Mouse (Mus musculus) heart, adult 2 months (tissue): ENCODE measurements at regions not wholly inside any gene's neighbourhood (a gene's known extent, or its start where the extent isn't known, plus 50 kb on each side); places are given as distances from the start of the nearest gene placed in this dataset.

Experiments
- CTCF ChIP-seq: fragments of 200-600 bp; IDR thresholded peaks from 2 replicates; pipeline ENCODE4 v1.8.1; 2022; ENCODE audit warnings: antibody characterized with exemption, mild to moderate bottlenecking, moderate library complexity
- EP300 ChIP-seq: fragments of 200-500 bp; IDR thresholded peaks from 2 replicates; pipeline ENCODE4 v1.6.1; 2011; ENCODE audit warnings: low read depth, low read length, control low read depth; ENCODE audit not compliant: insufficient read depth
- POLR2A ChIP-seq: fragments of 200-500 bp; IDR thresholded peaks from 2 replicates; pipeline ENCODE4 v1.6.1; 2011; ENCODE audit warnings: mild to moderate bottlenecking, low read depth, low read length, control low read depth; ENCODE audit not compliant: insufficient read depth

GRCm38 (mm10) chr16:5524375-5524774, 268.6 kb upstream of the Eef2kmt start:
- no peak for TF ChIP-seq CTCF
- TF ChIP-seq EP300: no peak
- no peak for TF ChIP-seq POLR2A
